Mouse (Mus musculus) gastrocnemius, postnatal 36 days (tissue): ENCODE results near the gene Cela2a. TPM values are rescaled to one million over a fixed set of nuclear protein-coding genes. Genes with fewer than 3 reads are reported as not detected.
"Not testable (repeated sequence)": the region's sequence is repeated elsewhere in the genome, so short reads cannot be mapped to it uniquely, and the experiment has no call there.

Experiments used
- DNase-seq, 2 experiments: peaks; one replicate each; pipeline ENCODE4 v3.0.0; 2022
- intact Hi-C: fragments of 180-260 bp; cut with DNase I; formaldehyde crosslinking; loops from one replicate; pipeline ENCODE4 v1.15.1; 2025
- total RNA-seq, 2 experiments: library from RNA; stranded (reverse); gene quantifications; 2 replicates each; pipeline ENCODE4 v1.2.3; 2021

Cela2a gene
- total RNA-seq, 2 experiments from 2014 or later: not detected

DNA sequence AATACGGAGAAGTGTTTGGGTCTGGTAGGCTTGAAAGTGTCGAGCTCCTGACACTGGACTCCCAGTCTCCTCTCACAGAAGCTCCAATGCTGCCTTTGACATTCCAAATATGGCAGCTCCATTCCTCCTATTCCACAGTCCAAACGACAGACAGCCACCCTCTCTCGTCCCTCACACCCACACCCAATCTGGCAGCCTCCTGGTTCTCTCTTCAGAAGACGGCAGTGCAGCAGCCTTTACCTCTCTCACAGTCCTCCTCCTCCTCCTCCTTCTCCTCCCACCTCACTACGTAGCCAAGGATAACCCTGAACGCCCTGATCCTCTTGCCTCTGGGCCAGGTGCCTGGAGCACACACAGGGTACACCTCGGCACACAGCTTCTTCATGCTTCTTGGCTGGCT lies 46.1 kb downstream of the Cela2a start:
- intact Hi-C loops: no loop called here

DNA sequence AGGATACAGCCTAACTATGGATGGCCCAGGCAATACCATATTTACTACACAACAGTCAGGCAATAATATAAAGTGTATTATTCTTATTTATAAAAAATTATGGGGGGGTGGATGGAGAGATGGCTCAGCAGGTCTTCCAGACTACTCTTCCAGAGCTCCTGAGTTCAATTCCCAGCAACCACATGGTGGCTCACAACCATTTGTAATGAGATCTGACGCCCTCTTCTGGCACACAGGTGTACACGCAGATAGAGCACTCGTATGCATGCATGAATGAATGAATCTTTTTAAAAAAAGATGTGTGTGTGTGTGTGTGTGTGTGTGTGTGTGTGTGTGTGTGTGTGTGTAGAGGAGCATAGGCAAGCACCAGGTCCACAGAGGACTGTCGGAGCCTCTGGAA lies 52.9 kb downstream of the Cela2a start:
- intact Hi-C loops, DNase-seq: not testable (repeated sequence)

More for the DNA sequence above, 46.1 kb downstream of the Cela2a start:
- no peak for DNase-seq

GRCm38 (mm10) chr4:141771823-141772222 lies 54.1 kb downstream of the Cela2a start:
- intact Hi-C loops: no loop called here
- DNase-seq: no peak

DNA sequence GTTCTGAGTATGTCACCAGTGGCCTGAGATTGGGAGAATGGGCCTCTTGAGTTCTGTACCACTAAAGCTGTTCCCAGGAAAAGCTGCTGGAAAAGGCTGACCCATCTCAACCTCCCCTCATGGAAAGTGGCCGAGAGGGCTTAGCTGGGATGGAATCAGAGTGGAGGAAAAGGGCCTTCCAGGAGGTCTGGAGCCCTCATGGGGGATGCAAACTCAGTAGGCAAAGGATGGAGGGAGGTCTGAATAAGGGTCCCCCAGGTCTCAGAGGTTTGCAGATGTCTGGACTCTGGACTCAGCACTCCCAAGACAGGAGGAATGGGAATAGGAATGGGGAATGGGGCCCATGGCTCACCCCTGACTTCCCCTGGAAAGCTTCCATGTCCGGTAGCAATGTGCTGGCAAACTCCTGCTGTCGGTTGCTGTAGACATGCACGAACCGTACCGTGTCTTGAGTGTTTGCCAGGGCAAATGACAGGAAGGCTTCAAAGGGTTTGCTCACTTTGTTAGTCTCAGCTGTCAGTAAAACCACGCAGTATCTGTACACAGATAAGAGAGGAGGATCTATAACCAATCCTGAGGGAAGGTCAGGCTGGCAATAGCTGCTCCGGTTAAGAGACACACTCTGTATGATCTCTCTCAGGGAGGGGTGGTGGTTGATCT lies 56.3 kb downstream of the Cela2a start:
- no peak for DNase-seq
- intact Hi-C loops: no loop called here

GRCm38 (mm10) chr4:141767353-141768036 lies 58.5 kb downstream of the Cela2a start:
- DNase-seq: no peak
- intact Hi-C loops: no loop called here

DNA sequence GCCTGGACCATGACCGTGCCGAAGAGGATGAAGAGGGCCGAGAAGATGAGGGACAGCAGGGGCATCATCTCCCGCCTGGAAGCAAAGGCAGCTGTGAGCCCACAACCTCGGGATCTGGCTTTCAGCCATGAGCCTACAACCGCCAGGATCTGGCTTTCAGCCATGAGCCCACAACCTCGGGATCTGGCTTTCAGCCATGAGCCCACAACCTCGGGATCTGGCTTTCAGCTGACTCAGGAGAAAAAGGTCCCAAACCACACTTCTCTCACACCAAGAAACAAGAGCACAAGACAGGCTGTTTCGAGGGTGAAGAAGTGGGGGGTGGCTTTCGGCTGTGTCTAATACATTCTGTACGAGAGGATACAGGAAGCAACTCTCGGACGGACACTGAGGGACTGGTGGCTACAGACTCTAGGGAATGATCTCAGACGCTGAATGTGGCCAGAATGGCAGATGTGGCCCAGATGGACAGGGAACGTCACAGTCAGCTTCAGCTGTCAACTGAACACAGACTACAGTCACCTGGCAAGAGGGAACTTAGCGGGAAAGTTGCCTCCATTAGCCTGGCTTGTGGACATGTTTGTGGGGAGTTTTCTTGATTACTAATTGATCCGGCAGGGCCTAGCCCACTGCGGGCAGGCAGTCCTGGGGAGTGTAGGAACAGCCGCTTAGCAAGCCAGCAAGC lies 59.1 kb downstream of the Cela2a start:
- intact Hi-C loops: no loop called here
- DNase-seq: no peak

DNA sequence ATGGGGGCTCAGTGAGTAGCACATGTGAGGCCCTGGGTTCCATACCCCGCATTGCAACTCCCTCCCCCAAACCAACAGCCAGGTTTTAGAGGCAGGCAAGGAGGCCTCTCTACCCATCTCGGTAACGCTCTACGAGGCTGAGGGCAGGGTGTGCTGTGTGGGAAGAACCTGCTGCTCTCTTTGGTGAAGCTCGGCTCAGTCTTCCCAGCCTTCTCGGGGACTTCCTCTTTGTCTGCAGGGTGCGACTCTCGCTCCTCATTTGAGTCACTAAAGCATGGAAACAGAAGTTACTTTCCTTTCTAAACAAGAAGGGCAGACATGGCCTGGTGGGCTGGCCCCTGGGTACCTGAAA lies 59.7 kb downstream of the Cela2a start:
- no peak for DNase-seq
- intact Hi-C loops: no loop called here

- intact Hi-C loops: no loop called here
Measured at GRCm38 (mm10) chr4:141765008-141765407, 61.0 kb downstream of the Cela2a start.

More at GRCm38 (mm10) chr4:141765008-141765407, 61.0 kb downstream of the Cela2a start:
- DNase-seq: no peak

Other genes starting within 250 kb of the Cela2a start
- gene Fblim1, start 220.1 kb downstream of the Cela2a start, total RNA-seq: under 1 TPM; 0.64 to 0.84 TPM
- gene Tmem82, start 207.5 kb downstream of the Cela2a start, total RNA-seq: 1 to 10 TPM in 1 of 2 experiments, under 1 TPM in 1; 0.62 to 1.4 TPM
- gene Slc25a34, start 202.3 kb downstream of the Cela2a start, total RNA-seq: 10 to 100 TPM; 10.3 to 26.0 TPM
- 10 to 100 TPM; 23.6 to 30.5 TPM for gene Plekhm2, start 161.3 kb downstream of the Cela2a start, total RNA-seq
- 1 to 10 TPM; 5.2 to 9.3 TPM for gene Rsc1a1, start 140.6 kb downstream of the Cela2a start, total RNA-seq
- gene Ddi2, start 102.7 kb downstream of the Cela2a start, total RNA-seq: 10 to 100 TPM; 38.7 to 50.5 TPM
- under 1 TPM in 1 of 2 experiments, not detected in 1; 0.23 TPM for gene Agmat, start 79.5 kb downstream of the Cela2a start, total RNA-seq
- gene Dnajc16, start 35.2 kb downstream of the Cela2a start, total RNA-seq: 10 to 100 TPM; 10.7 to 11.1 TPM
- gene Casp9, start 32.5 kb downstream of the Cela2a start, total RNA-seq: 1 to 10 TPM; 1.9 to 2.2 TPM
- gene Ctrc, start 20.2 kb upstream of the Cela2a start, total RNA-seq: not detected
- gene Efhd2, start 48.8 kb upstream of the Cela2a start, total RNA-seq: 1 to 10 TPM; 5.8 to 6.4 TPM
- under 1 TPM; 0.13 to 0.35 TPM for gene Fhad1, start 188.9 kb upstream of the Cela2a start, total RNA-seq